Mouse (Mus musculus): ENCODE measurements around the gene Pced1a. TPM values are rescaled to one million over a fixed set of nuclear protein-coding genes. Genes with fewer than 3 reads are reported as not detected.

Pced1a gene
- total and polyA plus RNA-seq, 2 experiments from 2014 or later = 9.2 to 18.0 TPM

GRCm38 (mm10) chr2:130395696-130396095 is 28.8 kb downstream of the Pced1a start:
- H3K9me3 ChIP-seq (ENCODE audit: low read length) = no peaks in the 10 kb centered on the region
- no peak overlapping the region for H3K4me2 ChIP-seq (ENCODE audit: low read depth)
- TF ChIP-seq CTCF (IDR thresholded peaks at IDR 0.05; ENCODE audit: low read depth) = no peak
- 96% methylated on average over 11 of the region's 11 CpGs for WGBS
- 0 out of 2 replicates have a peak, but pooled peaks cover 14% of the 10 kb centered on the region for H3K4me1 ChIP-seq (ENCODE audit: insufficient read depth)
- DNase-seq (no peak), ATAC-seq (no peak)
- peaks cover 15% of the 10 kb centered on the region; the same call in 1 of the 2 replicates for H3K36me3 ChIP-seq (ENCODE audit: insufficient read depth)
- no peak overlapping the region for H3K27ac ChIP-seq (ENCODE audit: low read depth, low read length)
- H3K4me3 ChIP-seq (ENCODE audit: low read depth, low read length) = no peak overlapping the region
- no peak overlapping the region for H3K9ac ChIP-seq
- no peaks in the 10 kb centered on the region; the same call in 1 of the 2 replicates for H3K27me3 ChIP-seq (ENCODE audit: insufficient read depth, low read length)

DNA sequence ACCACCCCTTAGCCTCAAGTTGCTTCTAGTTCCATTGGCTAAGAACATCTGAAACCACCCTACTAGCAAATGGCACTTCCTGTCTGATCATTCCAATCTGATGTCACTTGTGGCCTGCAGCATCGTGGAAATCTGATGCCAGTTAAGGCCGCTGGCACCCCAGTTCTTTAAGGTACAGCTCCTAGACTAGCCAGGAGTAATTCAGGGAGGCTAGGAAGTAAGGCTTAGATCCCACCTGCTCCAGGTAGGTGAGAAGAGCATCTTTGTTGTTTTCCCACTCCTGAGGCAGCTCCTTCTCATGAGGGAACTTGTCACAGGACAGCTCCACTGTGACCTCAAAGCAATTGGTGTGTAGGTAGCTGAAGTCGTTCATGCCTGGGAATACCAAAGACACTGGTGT is 31.7 kb downstream of the Pced1a start:
- DNase-seq (no peak), ATAC-seq (no peak)
- peaks cover 16% of the 10 kb centered on the region; the same call in 1 of the 2 replicates for H3K36me3 ChIP-seq (ENCODE audit: insufficient read depth)
- no peak overlapping the region for H3K4me3 ChIP-seq (ENCODE audit: low read depth, low read length)
- no peaks in the 10 kb centered on the region; the same call in 1 of the 2 replicates for H3K27me3 ChIP-seq (ENCODE audit: insufficient read depth, low read length)
- H3K4me1 ChIP-seq (ENCODE audit: insufficient read depth) = 0 out of 2 replicates have a peak, but pooled peaks cover 12% of the 10 kb centered on the region
- no peak for TF ChIP-seq CTCF (IDR thresholded peaks at IDR 0.05; ENCODE audit: low read depth)
- H3K9me3 ChIP-seq (ENCODE audit: low read length) = no peaks in the 10 kb centered on the region
- no peak overlapping the region for H3K27ac ChIP-seq (ENCODE audit: low read depth, low read length)
- 90% methylated on average over 3 of the region's 3 CpGs for WGBS
- H3K4me2 ChIP-seq (ENCODE audit: low read depth) = no peak overlapping the region
- H3K9ac ChIP-seq = no peak overlapping the region

DNA sequence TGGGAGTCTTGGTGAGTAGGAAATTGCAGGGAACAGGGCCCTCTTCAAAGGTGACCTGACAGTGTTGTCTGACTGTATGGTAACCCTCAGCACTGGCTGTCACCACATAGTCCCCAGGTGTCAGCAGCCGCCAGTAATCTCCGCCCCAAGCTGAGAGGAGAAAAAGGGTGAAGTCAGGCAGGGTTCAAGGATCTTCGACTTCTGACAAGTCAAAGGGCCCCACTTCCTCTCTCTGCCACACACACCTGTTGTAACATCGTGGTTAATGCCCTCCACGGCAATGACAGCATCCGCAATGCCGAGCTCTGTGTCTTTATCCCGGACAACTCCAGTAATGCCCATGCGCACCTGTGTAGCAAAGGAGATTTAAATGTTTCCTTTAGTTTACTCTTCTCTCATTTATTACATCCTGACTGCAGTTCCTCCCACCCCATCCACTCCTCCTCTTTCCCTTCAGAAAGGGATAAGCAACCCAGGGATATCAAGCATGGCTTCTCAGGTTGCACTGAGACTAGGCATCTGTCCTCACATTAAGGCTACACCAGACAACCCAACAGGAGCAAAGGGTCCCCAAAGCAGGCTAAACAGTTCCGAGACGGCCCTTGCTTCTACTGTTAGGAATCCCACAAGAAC is 33.4 kb downstream of the Pced1a start:
- WGBS = 89% methylated on average over 11 of the region's 11 CpGs
- Histone ChIP-seq H3K4me3 (ENCODE audit: low read depth, low read length) (no peak overlapping the region), H3K36me3 (ENCODE audit: insufficient read depth) (peaks cover 16% of the 10 kb centered on the region; the same call in 1 of the 2 replicates), H3K4me1 (ENCODE audit: insufficient read depth) (no peaks in the 10 kb centered on the region), H3K27me3 (ENCODE audit: insufficient read depth, low read length) (no peaks in the 10 kb centered on the region), H3K9ac (no peak overlapping the region), H3K4me2 (ENCODE audit: low read depth) (no peak overlapping the region), H3K9me3 (ENCODE audit: low read length) (no peaks in the 10 kb centered on the region), H3K27ac (ENCODE audit: low read depth, low read length) (no peak overlapping the region)
- no peak for TF ChIP-seq CTCF (IDR thresholded peaks at IDR 0.05; ENCODE audit: low read depth)
- DNase-seq (no peak), ATAC-seq (no peak)

DNA sequence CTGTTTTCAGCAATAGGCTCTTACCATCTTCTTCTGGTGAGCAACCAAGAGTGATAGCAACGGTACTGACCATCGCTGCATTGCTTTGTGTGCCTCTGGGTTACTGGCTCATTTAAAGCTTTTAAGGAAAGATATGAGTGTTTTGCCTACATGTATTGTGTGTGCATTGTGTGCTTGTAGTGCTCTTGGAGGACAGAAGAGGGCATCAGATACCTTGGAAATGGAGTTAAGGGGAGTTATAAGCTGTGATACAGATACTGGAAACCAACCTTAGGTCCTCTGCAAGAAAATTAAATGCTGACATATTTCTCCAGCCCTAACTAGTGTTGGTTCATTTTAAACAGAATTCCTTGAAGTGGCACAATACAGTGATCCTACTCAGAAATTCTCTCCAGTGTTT is 35.7 kb downstream of the Pced1a start:
- DNase-seq (no peak), ATAC-seq (no peak)
- H3K9me3 ChIP-seq (ENCODE audit: low read length) = no peaks in the 10 kb centered on the region
- no peaks in the 10 kb centered on the region for H3K4me1 ChIP-seq (ENCODE audit: insufficient read depth)
- no peak overlapping the region for H3K4me2 ChIP-seq (ENCODE audit: low read depth)
- 77% methylated on average over 2 of the region's 2 CpGs for WGBS
- H3K4me3 ChIP-seq (ENCODE audit: low read depth, low read length) = no peak overlapping the region
- H3K9ac ChIP-seq = no peak overlapping the region
- H3K27ac ChIP-seq (ENCODE audit: low read depth, low read length) = no peak overlapping the region
- H3K36me3 ChIP-seq (ENCODE audit: insufficient read depth) = peaks cover 16% of the 10 kb centered on the region; the same call in 1 of the 2 replicates
- H3K27me3 ChIP-seq (ENCODE audit: insufficient read depth, low read length) = no peaks in the 10 kb centered on the region
- TF ChIP-seq CTCF (IDR thresholded peaks at IDR 0.05; ENCODE audit: low read depth) = peak; percentile 51

- WGBS = 74% methylated on average over 1 of the region's 1 CpGs
- ATAC-seq = no peak
- no peak for DNase-seq
- H3K9ac ChIP-seq = no peak overlapping the region
- H3K27ac ChIP-seq (ENCODE audit: low read depth, low read length) = no peak overlapping the region
- no peaks in the 10 kb centered on the region for H3K27me3 ChIP-seq (ENCODE audit: insufficient read depth, low read length)
- no peaks in the 10 kb centered on the region for H3K4me1 ChIP-seq (ENCODE audit: insufficient read depth)
- H3K36me3 ChIP-seq (ENCODE audit: insufficient read depth) = peaks cover 7% of the 10 kb centered on the region; the same call in 1 of the 2 replicates
- no peaks in the 10 kb centered on the region for H3K9me3 ChIP-seq (ENCODE audit: low read length)
- no peak overlapping the region for H3K4me3 ChIP-seq (ENCODE audit: low read depth, low read length)
- no peak for TF ChIP-seq CTCF (IDR thresholded peaks at IDR 0.05; ENCODE audit: low read depth)
- no peak overlapping the region for H3K4me2 ChIP-seq (ENCODE audit: low read depth)
These were observed 38.3 kb downstream of the Pced1a start for GRCm38 (mm10) chr2:130386212-130386611.

DNA sequence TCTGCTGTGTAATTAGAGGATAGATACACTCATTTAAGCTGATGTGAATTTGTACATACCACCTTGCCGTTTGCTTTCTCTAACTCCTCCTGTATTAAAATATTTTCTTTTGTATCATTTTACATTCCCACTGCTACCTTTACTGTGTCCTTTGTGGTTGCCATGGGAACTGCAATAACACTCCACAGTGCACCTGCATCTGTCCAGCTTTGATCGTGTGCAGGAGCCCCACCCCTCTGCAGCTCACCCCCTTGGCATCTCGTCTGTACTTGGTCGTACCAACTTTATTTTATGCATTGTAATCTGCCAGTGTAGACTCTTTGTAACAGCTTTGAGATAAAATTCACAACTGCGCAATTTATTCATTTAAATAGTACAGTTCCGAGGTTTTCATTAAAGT is 40.6 kb downstream of the Pced1a start:
- no peaks in the 10 kb centered on the region for H3K27me3 ChIP-seq (ENCODE audit: insufficient read depth, low read length)
- no peak for TF ChIP-seq CTCF (IDR thresholded peaks at IDR 0.05; ENCODE audit: low read depth)
- ATAC-seq = no peak
- H3K4me3 ChIP-seq (ENCODE audit: low read depth, low read length) = no peak overlapping the region
- no peaks in the 10 kb centered on the region for H3K4me1 ChIP-seq (ENCODE audit: insufficient read depth)
- no peak overlapping the region for H3K4me2 ChIP-seq (ENCODE audit: low read depth)
- no peaks in the 10 kb centered on the region for H3K9me3 ChIP-seq (ENCODE audit: low read length)
- no peaks in the 10 kb centered on the region for H3K36me3 ChIP-seq (ENCODE audit: insufficient read depth)
- 50% methylated on average over 6 of the region's 6 CpGs for WGBS
- no peak overlapping the region for H3K27ac ChIP-seq (ENCODE audit: low read depth, low read length)
- DNase-seq = no peak
- no peak overlapping the region for H3K9ac ChIP-seq

- ATAC-seq (no peak), DNase-seq (no peak)
- Histone ChIP-seq H3K9ac (no peak overlapping the region), H3K4me2 (ENCODE audit: low read depth) (no peak overlapping the region), H3K36me3 (ENCODE audit: insufficient read depth) (no peaks in the 10 kb centered on the region), H3K9me3 (ENCODE audit: low read length) (no peaks in the 10 kb centered on the region), H3K4me1 (ENCODE audit: insufficient read depth) (no peaks in the 10 kb centered on the region), H3K27me3 (ENCODE audit: insufficient read depth, low read length) (no peaks in the 10 kb centered on the region), H3K4me3 (ENCODE audit: low read depth, low read length) (no peak overlapping the region), H3K27ac (ENCODE audit: low read depth, low read length) (no peak overlapping the region)
- 27% methylated on average over 3 of the region's 3 CpGs for WGBS
- no peak for TF ChIP-seq CTCF (IDR thresholded peaks at IDR 0.05; ENCODE audit: low read depth)
These were observed 41.3 kb downstream of the Pced1a start for GRCm38 (mm10) chr2:130383205-130383604.

All from forebrain, postnatal 0 days (tissue).